Mouse (Mus musculus) heart, embryonic 10.5 days (tissue): Measurements from ENCODE around the gene Rxra. TPM values are rescaled to one million over a fixed set of nuclear protein-coding genes. Genes with fewer than 3 reads are reported as not detected.
A peak's percentile ranks its signal among the peaks of the same experiment; 100 is the strongest.

ENCODE experiments used
- DNase-seq: peaks from one replicate; pipeline ENCODE4 v3.0.0-alpha.2; 2017; ENCODE audit warnings: low spot score
- H3K27ac ChIP-seq: fragments of 300-500 bp; sonication (generic); 2 replicates; pipeline ENCODE4 v1.5.1; 2016; ENCODE audit warnings: mild to moderate bottlenecking
- H3K27me3 ChIP-seq: fragments of 300-500 bp; sonication (generic); 2 replicates; pipeline ENCODE4 v1.6.1; 2016; ENCODE audit warnings: mild to moderate bottlenecking; ENCODE audit not compliant: poor library complexity, insufficient read depth, severe bottlenecking
- H3K36me3 ChIP-seq: fragments of 300-500 bp; sonication (generic); 2 replicates; pipeline ENCODE4 v1.6.1; 2016; ENCODE audit warnings: mild to moderate bottlenecking, moderate library complexity
- H3K4me1 ChIP-seq: fragments of 300-500 bp; sonication (generic); 2 replicates; pipeline ENCODE4 v1.6.1; 2016; ENCODE audit warnings: mild to moderate bottlenecking
- H3K4me3 ChIP-seq: fragments of 300-500 bp; sonication (generic); 2 replicates; pipeline ENCODE4 v1.5.1; 2016; ENCODE audit warnings: mild to moderate bottlenecking, moderate library complexity
- H3K9me3 ChIP-seq: fragments of 300-500 bp; sonication (generic); 2 replicates; pipeline ENCODE4 v1.6.1; 2016; ENCODE audit warnings: mild to moderate bottlenecking, moderate library complexity
- WGBS: fragments of 180-500 bp; shearing (Covaris S2); methylation state at CpG from one replicate; pipeline ENCODE4 v1.1.7; 2016; 5-methylcytosine and 5-hydroxymethylcytosine counted together
- polyA plus RNA-seq: library from polyadenylated mRNA; unstranded; fragments of >200 nt; fragmentation: Nextera tagmentation; extraction: Ambion mirVana; gene quantifications from 2 replicates; pipeline ENCODE4 v1.2.1, GENCODE M21; 2016

Gene Rxra
- polyA plus RNA-seq, 1 experiment from 2014 or later = 8.0 TPM

GRCm38 (mm10) chr2:27677411-27678310, 1.4 kb downstream of the Rxra start:
- WGBS = under 1% methylated on average over 75 of the region's 77 CpGs
- no peak for DNase-seq
- peaks cover 74% of the 10 kb centered on the region for H3K4me1 ChIP-seq

GRCm38 (mm10) chr2:27678331-27678730, 2.1 kb downstream of the Rxra start:
- WGBS = 23% methylated on average over 4 of the region's 4 CpGs
- Histone ChIP-seq H3K4me3 (peak overlapping the region; percentile 98), H3K4me1 (peaks cover 80% of the 10 kb centered on the region)

More at GRCm38 (mm10) chr2:27677411-27678310, 1.4 kb downstream of the Rxra start:
- Histone ChIP-seq H3K27ac (peak overlapping the region; percentile 98), H3K27me3 (peaks cover 31% of the 10 kb centered on the region), H3K4me3 (peak overlapping the region; percentile 98), H3K36me3 (no peaks in the 10 kb centered on the region), H3K9me3 (no peaks in the 10 kb centered on the region)

GRCm38 (mm10) chr2:27678836-27679480, 2.7 kb downstream of the Rxra start:
- H3K9me3 ChIP-seq = no peaks in the 10 kb centered on the region
- DNase-seq = no peak
- H3K36me3 ChIP-seq = no peaks in the 10 kb centered on the region
- H3K27ac ChIP-seq = peak overlapping the region; percentile 98
- peaks cover 85% of the 10 kb centered on the region for H3K4me1 ChIP-seq
- WGBS = 31% methylated on average over 7 of the region's 7 CpGs
- peak overlapping the region; percentile 98 for H3K4me3 ChIP-seq
- H3K27me3 ChIP-seq = peaks cover 22% of the 10 kb centered on the region

More at GRCm38 (mm10) chr2:27678331-27678730, 2.1 kb downstream of the Rxra start:
- Histone ChIP-seq H3K27me3 (peaks cover 28% of the 10 kb centered on the region), H3K9me3 (no peaks in the 10 kb centered on the region), H3K27ac (peak overlapping the region; percentile 98), H3K36me3 (no peaks in the 10 kb centered on the region)
- no peak for DNase-seq

GRCm38 (mm10) chr2:27679621-27680025, 3.4 kb downstream of the Rxra start:
- Histone ChIP-seq H3K36me3 (no peaks in the 10 kb centered on the region), H3K4me1 (peaks cover 89% of the 10 kb centered on the region), H3K9me3 (no peaks in the 10 kb centered on the region), H3K27me3 (peaks cover 17% of the 10 kb centered on the region), H3K4me3 (peak overlapping the region; percentile 98), H3K27ac (peak overlapping the region; percentile 98)
- DNase-seq = peak; percentile 86
- WGBS = 13% methylated on average over 3 of the region's 3 CpGs

GRCm38 (mm10) chr2:27680058-27680457, 3.8 kb downstream of the Rxra start:
- no peak for DNase-seq
- Histone ChIP-seq H3K4me1 (peaks cover 90% of the 10 kb centered on the region), H3K4me3 (peak overlapping the region; percentile 98), H3K9me3 (no peaks in the 10 kb centered on the region), H3K27ac (peak overlapping the region; percentile 98), H3K36me3 (no peaks in the 10 kb centered on the region), H3K27me3 (peaks cover 17% of the 10 kb centered on the region; the same call in 1 of the 2 replicates)
- WGBS = 41% methylated on average over 6 of the region's 6 CpGs

GRCm38 (mm10) chr2:27680595-27680994, 4.4 kb downstream of the Rxra start:
- Histone ChIP-seq H3K4me1 (peaks cover 90% of the 10 kb centered on the region), H3K27ac (peak overlapping the region; percentile 98), H3K9me3 (no peaks in the 10 kb centered on the region), H3K4me3 (0 out of 2 replicates have a peak overlapping the region, but pooled peaks have one; percentile 98), H3K36me3 (no peaks in the 10 kb centered on the region), H3K27me3 (peaks cover 15% of the 10 kb centered on the region; the same call in 1 of the 2 replicates)
- DNase-seq = no peak
- WGBS = 57% methylated on average over 4 of the region's 4 CpGs

- Histone ChIP-seq H3K36me3 (no peaks in the 10 kb centered on the region), H3K4me3 (no peak overlapping the region), H3K4me1 (peaks cover 90% of the 10 kb centered on the region), H3K27ac (peak overlapping the region; percentile 53; the same call in 1 of the 2 replicates), H3K9me3 (no peaks in the 10 kb centered on the region), H3K27me3 (peaks cover 15% of the 10 kb centered on the region; the same call in 1 of the 2 replicates)
- 82% methylated on average over 4 of the region's 4 CpGs for WGBS
- no peak for DNase-seq
Measured at GRCm38 (mm10) chr2:27681426-27681825, 5.2 kb downstream of the Rxra start.

GRCm38 (mm10) chr2:27682096-27682495, 5.9 kb downstream of the Rxra start:
- no peaks in the 10 kb centered on the region for H3K36me3 ChIP-seq
- WGBS = 58% methylated on average over 5 of the region's 5 CpGs
- no peak overlapping the region for H3K4me3 ChIP-seq
- no peak for DNase-seq
- no peaks in the 10 kb centered on the region for H3K9me3 ChIP-seq
- peak overlapping the region; percentile 53; the same call in 1 of the 2 replicates for H3K27ac ChIP-seq
- H3K4me1 ChIP-seq = peaks cover 94% of the 10 kb centered on the region
- H3K27me3 ChIP-seq = peaks cover 15% of the 10 kb centered on the region; the same call in 1 of the 2 replicates

GRCm38 (mm10) chr2:27684017-27684657, 7.9 kb downstream of the Rxra start:
- Histone ChIP-seq H3K36me3 (no peaks in the 10 kb centered on the region), H3K27me3 (peaks cover 17% of the 10 kb centered on the region; the same call in 1 of the 2 replicates), H3K27ac (peak overlapping the region; percentile 25), H3K9me3 (no peaks in the 10 kb centered on the region), H3K4me1 (peaks cover 98% of the 10 kb centered on the region), H3K4me3 (no peak overlapping the region)
- WGBS = 50% methylated on average over 11 of the region's 11 CpGs
- DNase-seq = no peak

GRCm38 (mm10) chr2:27685917-27686316, 9.7 kb downstream of the Rxra start:
- H3K4me1 ChIP-seq = peaks cover 93% of the 10 kb centered on the region
- peaks cover 18% of the 10 kb centered on the region; the same call in 1 of the 2 replicates for H3K27me3 ChIP-seq
- no peaks in the 10 kb centered on the region for H3K36me3 ChIP-seq
- H3K27ac ChIP-seq = no peak overlapping the region
- no peak for DNase-seq
- no peaks in the 10 kb centered on the region for H3K9me3 ChIP-seq
- no peak overlapping the region for H3K4me3 ChIP-seq
- 96% methylated on average over 4 of the region's 4 CpGs for WGBS

GRCm38 (mm10) chr2:27686335-27686734, 10.1 kb downstream of the Rxra start:
- Histone ChIP-seq H3K4me1 (peaks cover 93% of the 10 kb centered on the region), H3K4me3 (no peak overlapping the region), H3K36me3 (no peaks in the 10 kb centered on the region), H3K27ac (peak overlapping the region; percentile 69; the same call in 1 of the 2 replicates), H3K9me3 (no peaks in the 10 kb centered on the region), H3K27me3 (peaks cover 20% of the 10 kb centered on the region; the same call in 1 of the 2 replicates)
- no peak for DNase-seq
- 87% methylated on average over 2 of the region's 2 CpGs for WGBS

GRCm38 (mm10) chr2:27687041-27687440, 10.8 kb downstream of the Rxra start:
- no peak overlapping the region; the same call in 1 of the 2 replicates for H3K4me3 ChIP-seq
- no peak for DNase-seq
- no peaks in the 10 kb centered on the region for H3K36me3 ChIP-seq
- WGBS = 10% methylated on average over 1 of the region's 1 CpGs
- peaks cover 25% of the 10 kb centered on the region; the same call in 1 of the 2 replicates for H3K27me3 ChIP-seq
- no peaks in the 10 kb centered on the region for H3K9me3 ChIP-seq
- peak overlapping the region; percentile 69; the same call in 1 of the 2 replicates for H3K27ac ChIP-seq
- peaks cover 93% of the 10 kb centered on the region for H3K4me1 ChIP-seq
